Mouse (Mus musculus): ENCODE measurements around the gene Krt17. TPM values are rescaled to one million over a fixed set of nuclear protein-coding genes. Genes with fewer than 3 reads are reported as not detected.

Gene Krt17
- polyA plus RNA-seq (2012; rRNA removed) = 0.14 and 0.73 TPM in 2 replicates

GRCm38 (mm10) chr11:100260514-100261234, at the start of gene Krt17:
Gene Krt17 (minus strand): TSS chr11:100261029.

GRCm38 (mm10) chr11:100269821-100270332, 9.0 kb upstream of the Krt17 start, which contains the start of gene Krt42:
Gene Krt42 (minus strand): TSS chr11:100269871.

GRCm38 (mm10) chr11:100248852-100249465, 11.9 kb downstream of the Krt17 start, which contains the start of gene Krt16:
Gene Krt16 (minus strand): TSS chr11:100248902.

GRCm38 (mm10) chr11:100207498-100207897, 53.3 kb downstream of the Krt17 start, which contains the start of gene Krt14:
Gene Krt14 (minus strand): TSS chr11:100207548.

Other genes starting within 250 kb of the Krt17 start
- not detected in 2 replicates for gene Krt33a, start 244.8 kb downstream of the Krt17 start, polyA plus RNA-seq (2012; rRNA removed)
- gene Krt33b, start 231.2 kb downstream of the Krt17 start, polyA plus RNA-seq (2012; rRNA removed) = 0.09 TPM in 1 of 2 replicates, not detected in the other
- gene Krt34, start 219.5 kb downstream of the Krt17 start, polyA plus RNA-seq (2012; rRNA removed) = not detected in 2 replicates
- not detected in 2 replicates for gene Krt31, start 210.5 kb downstream of the Krt17 start, polyA plus RNA-seq (2012; rRNA removed)
- not detected in 2 replicates for gene Krt32, start 172.8 kb downstream of the Krt17 start, polyA plus RNA-seq (2012; rRNA removed)
- gene Krt35, start 164.8 kb downstream of the Krt17 start, polyA plus RNA-seq (2012; rRNA removed) = 0.04 TPM in 1 of 2 replicates, not detected in the other
- 0.05 TPM in 1 of 2 replicates, not detected in the other for gene Krt36, start 155.4 kb downstream of the Krt17 start, polyA plus RNA-seq (2012; rRNA removed)
- gene Krt13, start 139.5 kb downstream of the Krt17 start, polyA plus RNA-seq (2012; rRNA removed) = 0.05 and 0.16 TPM in 2 replicates
- 6.1 and 7.9 TPM in 2 replicates for gene Krt15, start 125.1 kb downstream of the Krt17 start, polyA plus RNA-seq (2012; rRNA removed)
- 8.8 and 9.2 TPM in 2 replicates for gene Krt19, start 112.4 kb downstream of the Krt17 start, polyA plus RNA-seq (2012; rRNA removed)
- 0.05 and 0.36 TPM in 2 replicates for gene Krt9, start 67.8 kb downstream of the Krt17 start, polyA plus RNA-seq (2012; rRNA removed)
- gene Krt14, start 53.5 kb downstream of the Krt17 start, polyA plus RNA-seq (2012; rRNA removed) = 3.2 and 9.1 TPM in 2 replicates
- gene Krt16, start 12.1 kb downstream of the Krt17 start, polyA plus RNA-seq (2012; rRNA removed) = not detected in 2 replicates
- not detected in 2 replicates for gene Krt42, start 8.8 kb upstream of the Krt17 start, polyA plus RNA-seq (2012; rRNA removed)
- 215 and 452 TPM in 2 replicates for gene Eif1, start 58.9 kb upstream of the Krt17 start, polyA plus RNA-seq (2012; rRNA removed)
- 0.19 TPM in 1 of 2 replicates, not detected in the other for gene Gast, start 73.4 kb upstream of the Krt17 start, polyA plus RNA-seq (2012; rRNA removed)
- 33.8 and 134 TPM in 2 replicates for gene Hap1, start 95.1 kb upstream of the Krt17 start, polyA plus RNA-seq (2012; rRNA removed)
- 21.6 and 38.3 TPM in 2 replicates for gene Jup, start 136.7 kb upstream of the Krt17 start, polyA plus RNA-seq (2012; rRNA removed)
- gene P3h4, start 153.8 kb upstream of the Krt17 start, polyA plus RNA-seq (2012; rRNA removed) = 16.9 and 31.2 TPM in 2 replicates
- 28.6 and 64.3 TPM in 2 replicates for gene Fkbp10, start 154.7 kb upstream of the Krt17 start, polyA plus RNA-seq (2012; rRNA removed)
- 71.6 and 105 TPM in 2 replicates for gene Nt5c3b, start 180.8 kb upstream of the Krt17 start, polyA plus RNA-seq (2012; rRNA removed)
- 0.86 and 1.3 TPM in 2 replicates for gene Klhl10, start 180.9 kb upstream of the Krt17 start, polyA plus RNA-seq (2012; rRNA removed)
- gene Klhl11, start 211.7 kb upstream of the Krt17 start, polyA plus RNA-seq (2012; rRNA removed) = 9.5 and 9.8 TPM in 2 replicates